Mouse (Mus musculus) midbrain, embryonic 16.5 days (tissue): Measurements from ENCODE around the gene Stxbp3. TPM values are rescaled to one million over a fixed set of nuclear protein-coding genes. Genes with fewer than 3 reads are reported as not detected.

Source experiments
- ATAC-seq: fragments of 200-750 bp; cut with Nextera tagmentation; 2 replicates; pipeline ENCODE4 v1.8.0; 2017; ENCODE audit warnings: moderate TSS enrichment
- H3K27ac ChIP-seq: fragments of 300-500 bp; sonication (generic); 2 replicates; pipeline ENCODE4 v1.5.1; 2014; ENCODE audit warnings: mild to moderate bottlenecking, low read length, mixed read lengths
- H3K27me3 ChIP-seq: fragments of 300-500 bp; sonication (generic); 2 replicates; pipeline ENCODE4 v1.6.1; 2014; ENCODE audit warnings: low read depth, low read length, mixed read lengths; ENCODE audit not compliant: control insufficient read depth, insufficient read depth
- H3K36me3 ChIP-seq: fragments of 300-500 bp; sonication (generic); 2 replicates; pipeline ENCODE4 v1.6.1; 2014; ENCODE audit warnings: mild to moderate bottlenecking, low read length, moderate library complexity, mixed read lengths; ENCODE audit not compliant: control insufficient read depth, insufficient read depth
- H3K4me1 ChIP-seq: fragments of 300-500 bp; sonication (generic); 2 replicates; pipeline ENCODE4 v1.6.1; 2014; ENCODE audit warnings: mild to moderate bottlenecking, low read length, mixed read lengths; ENCODE audit not compliant: control insufficient read depth, insufficient read depth
- H3K4me2 ChIP-seq: fragments of 300-500 bp; sonication (generic); 2 replicates; pipeline ENCODE4 v1.6.1; 2014; ENCODE audit warnings: mild to moderate bottlenecking, low read length, mixed read lengths
- H3K4me3 ChIP-seq: fragments of 300-500 bp; sonication (generic); 2 replicates; pipeline ENCODE4 v1.5.1; 2014; ENCODE audit warnings: low read depth, mild to moderate bottlenecking, low read length, moderate library complexity, mixed read lengths
- H3K9ac ChIP-seq: fragments of 300-500 bp; sonication (generic); 2 replicates; pipeline ENCODE4 v1.6.1; 2014; ENCODE audit warnings: low read depth, low read length, mixed read lengths
- H3K9me3 ChIP-seq: fragments of 300-500 bp; sonication (generic); replicated peaks from 2 replicates; pipeline ENCODE4 v1.6.1; 2014; ENCODE audit warnings: mild to moderate bottlenecking, low read length, mixed read lengths; ENCODE audit not compliant: control insufficient read depth, poor library complexity, severe bottlenecking
- WGBS: fragments of 180-500 bp; shearing (Covaris S2); extraction: QIAGEN DNeasy Blood & Tissue Kit; methylation state at CpG from one replicate; pipeline ENCODE4 v1.1.7; 2014; 5-methylcytosine and 5-hydroxymethylcytosine counted together
- polyA plus RNA-seq: library from polyadenylated mRNA; unstranded; fragments of >200 nt; fragmentation: Nextera tagmentation; extraction: Ambion mirVana; gene quantifications from 2 replicates; pipeline ENCODE4 v1.2.1, GENCODE M21; 2015

Stxbp3 gene
- polyA plus RNA-seq, 1 experiment from 2014 or later: 16.2 TPM

DNA sequence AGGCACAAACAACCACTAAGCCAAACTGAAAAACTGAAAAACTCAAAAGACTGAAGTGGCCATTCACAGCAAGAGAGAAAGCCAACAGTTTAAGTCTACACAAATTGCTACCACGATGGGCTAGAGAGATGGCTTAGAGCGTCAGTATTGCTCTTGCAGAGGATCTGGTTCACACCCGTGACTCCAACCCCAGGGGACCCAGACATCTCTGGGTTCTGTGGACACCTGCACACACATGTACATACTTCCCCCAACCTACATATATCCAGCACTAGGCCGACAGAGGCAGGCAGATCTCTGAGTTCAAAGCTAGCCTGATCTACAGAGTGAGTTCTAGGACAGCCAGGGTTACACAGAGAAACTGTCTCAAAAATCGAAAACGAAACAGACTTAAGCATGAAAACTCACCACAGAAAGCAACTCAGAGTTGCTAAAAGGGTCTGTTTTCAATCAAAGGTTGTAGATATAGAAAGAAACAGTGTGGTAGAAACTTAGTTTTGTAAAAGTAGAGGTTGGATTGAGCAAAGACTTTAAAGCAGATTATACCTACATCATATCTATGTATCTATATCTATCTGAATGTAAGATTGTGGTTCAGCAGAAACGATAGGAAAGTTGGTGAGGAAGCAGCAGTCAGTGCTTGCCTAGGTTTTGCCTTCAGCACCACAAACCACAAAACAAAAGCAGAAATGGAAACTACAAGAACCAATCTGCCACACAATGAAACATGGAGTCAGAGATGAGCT lies 44.6 kb downstream of the Stxbp3 start:
- Histone ChIP-seq H3K36me3 (peaks cover 16% of the 10 kb centered on the region), H3K4me3 (no peak overlapping the region), H3K9me3 (no peaks in the 10 kb centered on the region), H3K9ac (no peak overlapping the region), H3K27me3 (no peaks in the 10 kb centered on the region), H3K4me1 (no peaks in the 10 kb centered on the region), H3K4me2 (no peak overlapping the region), H3K27ac (no peak overlapping the region)
- no peak for ATAC-seq
- WGBS: 92% methylated on average over 7 of the region's 7 CpGs

DNA sequence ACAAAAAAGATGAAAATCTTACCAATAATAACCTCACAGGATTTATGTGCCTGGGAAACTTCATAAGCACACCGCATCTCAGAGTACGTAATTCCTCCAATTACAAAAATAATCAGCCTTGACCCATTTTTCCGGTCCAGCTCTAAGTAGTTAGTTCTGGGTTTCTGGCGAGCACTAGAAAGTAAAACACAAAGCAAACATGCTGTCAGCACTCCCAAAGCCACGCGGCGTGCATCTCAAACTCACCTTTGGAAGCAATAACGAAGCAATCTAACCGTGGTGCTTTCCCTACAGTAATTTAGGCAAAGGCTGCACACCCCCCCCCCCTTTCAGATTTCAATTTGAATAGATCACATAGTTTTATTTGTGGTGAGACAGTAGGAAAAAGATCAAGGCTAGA lies 45.5 kb downstream of the Stxbp3 start:
- Histone ChIP-seq H3K4me3 (no peak overlapping the region), H3K27me3 (no peaks in the 10 kb centered on the region), H3K27ac (no peak overlapping the region), H3K4me1 (no peaks in the 10 kb centered on the region), H3K4me2 (no peak overlapping the region), H3K9ac (no peak overlapping the region), H3K9me3 (no peaks in the 10 kb centered on the region), H3K36me3 (peaks cover 9% of the 10 kb centered on the region; the same call in 1 of the 2 replicates)
- ATAC-seq: no peak
- 82% methylated on average over 9 of the region's 9 CpGs for WGBS

DNA sequence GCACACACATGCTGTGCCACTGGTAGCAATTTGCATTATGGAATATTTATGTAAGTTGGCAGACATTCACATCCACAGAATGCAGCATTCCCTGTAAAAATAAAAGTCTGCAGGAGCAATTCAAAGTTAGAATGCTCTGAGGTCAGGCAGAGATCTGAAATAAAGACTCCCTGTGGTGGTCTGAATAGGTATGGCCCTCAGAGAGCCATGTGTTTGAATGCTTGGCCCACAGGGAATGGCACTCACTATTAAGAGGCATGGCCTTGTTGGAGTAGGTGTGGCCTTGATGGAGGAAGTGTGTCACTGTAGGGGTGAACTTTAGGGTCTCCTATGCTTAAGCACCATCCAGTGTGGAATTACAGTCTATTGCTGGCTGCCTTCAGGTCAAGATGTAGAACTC lies 47.9 kb downstream of the Stxbp3 start:
- H3K36me3 ChIP-seq: peaks cover 5% of the 10 kb centered on the region; the same call in 1 of the 2 replicates
- no peaks in the 10 kb centered on the region for H3K4me1 ChIP-seq
- H3K27ac ChIP-seq: no peak overlapping the region
- H3K4me3 ChIP-seq: no peak overlapping the region
- ATAC-seq: no peak
- H3K27me3 ChIP-seq: no peaks in the 10 kb centered on the region
- H3K9me3 ChIP-seq: no peaks in the 10 kb centered on the region
- no peak overlapping the region for H3K9ac ChIP-seq
- H3K4me2 ChIP-seq: no peak overlapping the region

DNA sequence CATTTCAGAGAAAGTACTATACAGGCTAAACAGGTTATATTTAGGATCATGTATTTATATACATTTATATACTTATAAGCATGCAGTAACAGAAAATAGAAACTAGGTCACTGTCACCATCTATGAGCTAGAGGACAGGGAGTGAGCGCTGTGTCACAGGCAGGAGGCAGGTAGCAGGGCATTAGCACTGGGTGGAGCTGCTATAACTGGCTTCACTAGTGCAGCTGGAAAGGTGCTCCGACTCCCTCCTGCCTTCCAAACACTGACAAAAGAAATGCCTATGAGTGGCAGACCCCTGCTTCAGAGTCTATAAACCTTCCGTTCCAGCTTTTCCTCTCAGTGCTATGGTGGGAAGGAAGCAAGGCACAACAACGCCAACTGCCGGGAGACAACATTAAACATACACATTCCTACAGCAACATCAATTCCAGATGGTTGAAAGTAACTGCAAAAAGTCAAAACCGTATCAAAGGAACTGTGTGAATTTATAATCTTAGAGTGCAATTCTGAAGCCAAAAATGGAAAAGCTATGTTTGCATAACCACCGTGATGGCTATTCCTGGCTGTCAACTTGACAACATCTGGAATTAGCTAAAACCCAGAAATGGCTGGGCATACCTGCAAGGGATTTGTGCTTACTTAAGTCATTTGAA lies 49.1 kb downstream of the Stxbp3 start:
- H3K27ac ChIP-seq: no peak overlapping the region
- 89% methylated on average over 7 of the region's 7 CpGs for WGBS
- peaks cover 5% of the 10 kb centered on the region; the same call in 1 of the 2 replicates for H3K36me3 ChIP-seq
- no peaks in the 10 kb centered on the region for H3K4me1 ChIP-seq
- H3K9me3 ChIP-seq: no peaks in the 10 kb centered on the region
- no peak for ATAC-seq
- H3K27me3 ChIP-seq: no peaks in the 10 kb centered on the region
- no peak overlapping the region for H3K4me3 ChIP-seq
- H3K9ac ChIP-seq: no peak overlapping the region
- H3K4me2 ChIP-seq: no peak overlapping the region

DNA sequence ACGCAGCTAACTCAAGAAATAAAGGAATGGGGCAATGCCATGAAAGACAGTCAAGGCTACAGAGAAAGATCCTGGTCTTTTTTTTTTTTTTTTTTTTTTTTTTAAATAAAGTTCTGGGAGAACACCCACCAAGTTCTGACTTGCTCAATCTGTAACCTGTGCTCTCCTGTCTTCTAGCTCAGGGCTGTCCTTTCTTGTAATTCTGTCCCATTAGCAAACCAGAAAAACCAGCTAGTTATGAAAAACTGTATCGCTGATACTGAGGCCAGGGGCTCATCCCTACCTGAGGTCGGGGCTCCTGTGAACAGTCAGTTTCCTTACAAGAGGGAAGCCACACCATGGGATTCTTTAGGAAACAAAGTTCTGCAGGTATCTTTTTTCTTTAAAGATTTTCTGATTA lies 49.8 kb downstream of the Stxbp3 start:
- no peak overlapping the region for H3K27ac ChIP-seq
- WGBS: 85% methylated on average over 3 of the region's 3 CpGs

DNA sequence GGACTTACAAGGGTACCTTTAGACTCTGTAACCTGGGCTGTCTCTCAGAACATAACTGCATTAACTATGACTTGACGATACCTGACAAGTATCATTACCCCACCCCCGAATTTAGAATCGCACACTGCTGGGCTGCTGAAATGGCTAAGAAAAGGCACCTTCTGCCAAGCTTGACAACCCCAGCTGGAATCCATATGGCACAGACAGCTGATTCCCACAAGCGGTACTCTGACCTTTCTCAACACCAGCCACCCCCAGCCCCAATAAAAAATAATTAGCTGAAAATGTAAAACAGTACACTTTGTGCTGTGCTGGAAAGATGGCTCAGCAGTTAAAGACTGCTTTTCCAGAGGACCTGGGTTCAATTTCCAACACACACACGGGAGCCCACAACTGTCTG lies 51.0 kb downstream of the Stxbp3 start:
- Histone ChIP-seq H3K4me2 (no peak overlapping the region), H3K27me3 (no peaks in the 10 kb centered on the region), H3K4me1 (no peaks in the 10 kb centered on the region), H3K9ac (no peak overlapping the region), H3K9me3 (0 out of 2 replicates have a peak, but pooled peaks cover 3% of the 10 kb centered on the region), H3K27ac (no peak overlapping the region), H3K36me3 (peaks cover 3% of the 10 kb centered on the region; the same call in 1 of the 2 replicates), H3K4me3 (no peak overlapping the region)
- ATAC-seq: no peak
- 80% methylated on average over 5 of the region's 5 CpGs for WGBS

More for the DNA sequence above, 49.8 kb downstream of the Stxbp3 start:
- Histone ChIP-seq H3K9me3 (no peaks in the 10 kb centered on the region), H3K9ac (no peak overlapping the region), H3K36me3 (peaks cover 3% of the 10 kb centered on the region; the same call in 1 of the 2 replicates), H3K4me1 (no peaks in the 10 kb centered on the region), H3K4me3 (no peak overlapping the region), H3K27me3 (no peaks in the 10 kb centered on the region), H3K4me2 (no peak overlapping the region)
- no peak for ATAC-seq

DNA sequence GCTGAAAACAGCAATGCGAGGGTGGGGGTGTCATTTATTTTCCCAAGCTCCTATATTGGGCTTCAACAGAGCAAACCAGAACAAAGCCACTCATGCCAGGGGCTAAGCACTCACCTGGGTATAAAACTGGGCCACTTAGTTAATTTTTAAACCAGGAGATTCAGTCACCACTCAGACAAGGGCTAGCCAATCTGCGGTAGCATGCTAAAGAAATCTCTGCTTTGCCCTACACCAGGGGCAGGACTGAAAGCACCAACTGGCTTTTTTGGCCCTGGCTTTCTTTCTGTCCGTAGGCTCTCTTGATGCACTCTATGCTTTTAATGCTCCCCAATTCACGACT lies 51.9 kb downstream of the Stxbp3 start:
- H3K4me1 ChIP-seq: no peaks in the 10 kb centered on the region
- 93% methylated on average over 4 of the region's 4 CpGs for WGBS
- H3K9ac ChIP-seq: no peak overlapping the region
- H3K27ac ChIP-seq: no peak overlapping the region
- H3K36me3 ChIP-seq: no peaks in the 10 kb centered on the region
- H3K4me3 ChIP-seq: no peak overlapping the region
- no peaks in the 10 kb centered on the region for H3K27me3 ChIP-seq
- 0 out of 2 replicates have a peak, but pooled peaks cover 3% of the 10 kb centered on the region for H3K9me3 ChIP-seq
- H3K4me2 ChIP-seq: no peak overlapping the region
- ATAC-seq: no peak

DNA sequence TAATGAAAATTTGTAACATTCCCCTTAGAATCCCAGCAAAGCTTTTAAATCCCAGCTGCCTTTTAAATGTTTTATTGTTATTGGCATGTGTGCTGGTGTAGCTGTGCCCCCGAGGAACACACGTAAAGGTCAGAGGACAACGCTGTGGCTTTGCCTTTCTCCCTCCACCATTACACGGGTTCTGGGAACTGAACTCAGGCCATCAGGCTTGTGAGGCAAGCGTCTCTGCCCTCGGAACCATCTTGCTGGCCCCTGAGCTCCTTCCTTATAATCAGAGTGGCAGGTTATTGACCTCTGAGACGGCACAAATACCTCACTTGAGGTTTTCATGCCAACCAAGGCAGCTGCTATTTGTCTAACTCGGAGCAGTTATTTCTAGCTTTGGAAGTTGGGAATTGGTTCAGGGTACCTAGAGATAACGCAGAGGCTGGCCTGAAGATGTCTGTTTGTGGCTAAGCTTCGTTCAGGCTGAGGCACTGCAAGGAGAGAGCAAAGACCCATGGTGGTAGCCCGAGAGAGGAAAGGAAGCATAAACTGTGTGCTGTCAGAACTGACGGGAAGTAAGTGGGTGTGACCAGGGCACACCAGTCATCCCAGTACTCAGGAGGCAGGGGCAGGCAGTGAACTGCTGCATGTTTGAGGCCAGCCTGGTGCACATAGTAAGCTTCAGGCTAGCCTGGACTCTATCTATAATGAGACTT lies 52.4 kb downstream of the Stxbp3 start:
- no peak overlapping the region for H3K4me2 ChIP-seq
- H3K27me3 ChIP-seq: no peaks in the 10 kb centered on the region
- no peaks in the 10 kb centered on the region for H3K36me3 ChIP-seq
- no peaks in the 10 kb centered on the region for H3K4me1 ChIP-seq
- WGBS: 79% methylated on average over 12 of the region's 12 CpGs
- no peak for ATAC-seq
- H3K27ac ChIP-seq: no peak overlapping the region
- H3K4me3 ChIP-seq: no peak overlapping the region
- H3K9me3 ChIP-seq: 0 out of 2 replicates have a peak, but pooled peaks cover 3% of the 10 kb centered on the region
- no peak overlapping the region for H3K9ac ChIP-seq

DNA sequence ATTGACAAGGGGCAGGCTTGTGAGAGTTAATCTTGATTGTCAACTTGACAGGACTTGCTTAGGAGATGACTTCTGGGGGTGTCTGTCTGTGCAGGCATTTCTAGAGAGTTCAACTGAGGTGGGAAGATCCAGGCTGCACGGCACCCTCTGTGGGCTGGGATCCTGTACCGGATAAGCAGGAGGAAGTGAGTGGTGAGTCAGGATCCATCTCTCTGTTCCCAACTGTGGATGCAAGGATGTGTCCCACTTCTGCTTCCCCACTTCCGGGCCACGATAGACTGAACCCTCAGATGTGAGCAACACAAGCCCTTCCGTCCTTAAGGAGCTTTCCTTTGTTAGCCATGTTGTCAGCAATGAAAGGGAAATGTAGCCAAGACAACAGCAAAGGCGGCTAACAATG lies 53.8 kb downstream of the Stxbp3 start:
- no peak overlapping the region for H3K4me3 ChIP-seq
- H3K36me3 ChIP-seq: no peaks in the 10 kb centered on the region
- H3K9ac ChIP-seq: no peak overlapping the region
- 78% methylated on average over 6 of the region's 6 CpGs for WGBS
- no peak for ATAC-seq
- peaks cover 4% of the 10 kb centered on the region for H3K4me1 ChIP-seq
- 0 out of 2 replicates have a peak, but pooled peaks cover 3% of the 10 kb centered on the region for H3K9me3 ChIP-seq
- H3K27ac ChIP-seq: no peak overlapping the region
- H3K27me3 ChIP-seq: no peaks in the 10 kb centered on the region
- no peak overlapping the region for H3K4me2 ChIP-seq
